Mouse (Mus musculus) MEL (cell line): ENCODE measurements around the gene Sfmbt2.

Source experiments
- BHLHE40 ChIP-seq: IDR thresholded peaks from 2 replicates; pipeline ENCODE4 v1.6.1; 2012; ENCODE audit warnings: low read depth, mild to moderate bottlenecking, inconsistent platforms, low read length, improper control_type of control experiment, borderline replicate concordance
- CTCF ChIP-seq, 3 experiments: IDR thresholded peaks in 2 of 3; conservative IDR thresholded peaks in 1 of 3; 2 replicates each; pipeline ENCODE4 v1.5.1; 2011 to 2012; ENCODE audit warnings: low read length in 3 of 3, low read depth in 2 of 3, mild to moderate bottlenecking in 2 of 3, improper control_type of control experiment in 1 of 3, inconsistent platforms in 1 of 3, mixed read lengths in 1 of 3, moderate library complexity in 1 of 3; ENCODE audit not compliant: control insufficient read depth in 1 of 3, insufficient read depth in 1 of 3, poor library complexity in 1 of 3, severe bottlenecking in 1 of 3
- E2F4 ChIP-seq: IDR thresholded peaks from 2 replicates; pipeline ENCODE4 v1.6.1; 2011; ENCODE audit warnings: low read depth, low read length, improper control_type of control experiment, borderline replicate concordance
- EP300 ChIP-seq, 2 experiments: IDR thresholded peaks; 2 replicates each; pipeline ENCODE4 v1.6.1; 2011; ENCODE audit warnings: improper control_type of control experiment in 2 of 2, low read length in 2 of 2, low read depth in 1 of 2, mild to moderate bottlenecking in 1 of 2
- GATA1 ChIP-seq: IDR thresholded peaks from 2 replicates; pipeline ENCODE4 v1.6.1; 2011; ENCODE audit warnings: low read depth, low read length, improper control_type of control experiment
- HCFC1 ChIP-seq: IDR thresholded peaks from 2 replicates; pipeline ENCODE4 v1.6.1; 2012; ENCODE audit warnings: low read depth, mild to moderate bottlenecking, inconsistent platforms, low read length, improper control_type of control experiment, moderate library complexity
- MAZ ChIP-seq: IDR thresholded peaks from 2 replicates; pipeline ENCODE4 v1.6.1; 2012; ENCODE audit warnings: low read depth, mild to moderate bottlenecking, inconsistent platforms, low read length, improper control_type of control experiment
- TCF12 ChIP-seq: IDR thresholded peaks from 2 replicates; pipeline ENCODE4 v1.6.1; 2014; ENCODE audit warnings: low read depth, mild to moderate bottlenecking, inconsistent platforms, low read length, improper control_type of control experiment, moderate library complexity
- ZC3H11A ChIP-seq: IDR thresholded peaks from 2 replicates; pipeline ENCODE4 v1.6.1; 2012; ENCODE audit warnings: low read depth, mild to moderate bottlenecking, inconsistent platforms, low read length, improper control_type of control experiment

GRCm38 (mm10) chr2:10389988-10390387 is 19.7 kb downstream of the Sfmbt2 start:
- TF ChIP-seq HCFC1, result no peak
- TF ChIP-seq CTCF (IDR thresholded peaks at IDR 0.05 in 2 of 3, conservative IDR thresholded peaks at IDR 0.05 in 1 of 3; ENCODE audit: control insufficient read depth in 1 of 3, insufficient read depth in 1 of 3, low read depth in 2 of 3, low read length in 3 of 3, poor library complexity in 1 of 3, severe bottlenecking in 1 of 3), result no peak
- no peak for TF ChIP-seq TCF12
- no peak for TF ChIP-seq E2F4
- TF ChIP-seq GATA1, result no peak
- TF ChIP-seq BHLHE40, result no peak
- TF ChIP-seq MAZ, result no peak
- TF ChIP-seq ZC3H11A, result no peak
- TF ChIP-seq EP300 (IDR thresholded peaks at IDR 0.05; ENCODE audit: low read depth in 1 of 2, low read length in 2 of 2), result no peak
